Mouse (Mus musculus): Measurements from ENCODE around the gene Ino80e.
"Not testable (repeated sequence)": the region's sequence is repeated elsewhere in the genome, so short reads cannot be mapped to it uniquely, and the experiment has no call there.

The Ino80e gene

DNA sequence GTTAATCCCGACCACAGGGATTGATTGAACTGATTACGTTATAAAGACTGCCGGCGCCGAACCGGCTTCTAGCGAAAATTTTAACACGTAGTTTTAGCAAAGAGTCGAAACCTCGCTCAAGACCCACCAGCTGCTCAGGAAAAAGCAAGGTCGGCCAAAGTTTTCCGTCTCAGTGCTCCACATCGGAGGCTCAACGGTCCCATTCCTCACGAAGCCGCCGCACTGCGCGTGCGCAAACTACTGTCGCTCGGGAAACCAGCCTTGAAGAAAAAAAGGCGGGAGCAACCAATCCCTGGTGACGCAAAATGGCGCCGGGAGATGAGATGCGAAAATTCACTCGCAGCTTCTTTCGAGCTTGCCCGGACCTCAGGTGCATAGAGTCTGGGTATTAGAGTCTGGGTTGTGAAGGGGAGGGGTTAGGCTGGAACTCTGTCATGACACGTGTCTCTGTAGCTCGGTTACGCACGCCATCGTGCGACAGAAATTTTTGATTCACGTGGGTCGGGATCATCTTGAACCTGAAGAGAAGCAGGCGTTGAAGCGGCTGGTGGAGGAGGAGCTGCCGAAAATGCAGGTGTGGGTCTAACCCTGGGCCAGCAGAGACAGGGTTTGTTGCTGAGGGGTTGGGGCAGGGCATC, at the start of gene Ino80e:
Gene Ino80e, minus strand, starts transcription at position 231 of the 638 bp plus-strand sequence.
- peak; percentile 92 to 94 for DNase-seq (ENCODE audit: low spot score in 2 of 2)

GRCm38 (mm10) chr7:126905590-126905989, 43.4 kb upstream of the Ino80e start:
- DNase-seq (ENCODE audit: low spot score in 2 of 2), result no peak

- DNase-seq (ENCODE audit: low spot score in 2 of 2), result not testable (repeated sequence)
These were observed 37.6 kb upstream of the Ino80e start for GRCm38 (mm10) chr7:126899781-126900180.

DNA sequence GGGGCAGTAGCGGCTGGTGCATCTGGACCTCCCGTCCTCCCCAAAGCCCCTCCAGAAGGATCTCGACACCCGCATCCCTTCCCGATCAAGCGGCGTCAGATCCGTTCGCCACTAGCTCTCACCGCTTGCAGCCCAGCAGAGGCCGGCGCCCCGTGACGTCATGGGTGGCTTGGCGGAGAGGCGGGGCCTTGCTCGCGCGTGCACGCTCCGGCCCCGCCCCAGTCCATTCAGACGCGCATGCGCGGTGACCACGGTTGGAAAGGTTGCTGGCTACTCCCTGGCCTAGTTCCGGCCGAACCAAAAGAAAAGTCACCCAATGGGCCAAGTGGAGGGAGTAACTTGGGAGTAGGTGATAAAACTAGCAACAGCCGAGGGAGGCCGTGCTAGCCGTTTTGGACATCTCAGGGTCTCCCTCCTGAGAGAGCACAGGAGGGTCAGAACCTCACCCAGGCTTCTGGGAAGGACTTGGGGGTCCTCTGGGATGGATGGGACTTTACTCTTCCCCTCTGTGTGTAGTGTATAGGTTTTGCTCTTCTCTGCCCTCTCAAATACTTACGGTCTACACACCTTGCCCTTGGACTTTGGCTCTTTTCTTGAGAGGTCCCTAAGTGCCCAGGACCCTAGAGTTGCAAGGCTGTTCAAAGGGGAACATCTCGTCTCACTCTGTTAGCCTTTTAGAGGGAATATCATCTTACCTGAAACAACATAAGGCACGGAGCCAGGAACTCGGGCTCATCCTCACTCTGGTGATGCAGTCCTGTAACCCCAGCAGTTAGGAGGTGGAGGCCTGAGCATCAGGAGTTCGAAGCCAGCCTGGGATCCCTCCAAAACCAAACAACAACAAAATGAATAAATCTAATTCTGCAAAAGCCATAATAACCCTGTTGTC, 36.2 kb upstream of the Ino80e start:
- peak; percentile 91 for DNase-seq (ENCODE audit: low spot score in 2 of 2)

DNA sequence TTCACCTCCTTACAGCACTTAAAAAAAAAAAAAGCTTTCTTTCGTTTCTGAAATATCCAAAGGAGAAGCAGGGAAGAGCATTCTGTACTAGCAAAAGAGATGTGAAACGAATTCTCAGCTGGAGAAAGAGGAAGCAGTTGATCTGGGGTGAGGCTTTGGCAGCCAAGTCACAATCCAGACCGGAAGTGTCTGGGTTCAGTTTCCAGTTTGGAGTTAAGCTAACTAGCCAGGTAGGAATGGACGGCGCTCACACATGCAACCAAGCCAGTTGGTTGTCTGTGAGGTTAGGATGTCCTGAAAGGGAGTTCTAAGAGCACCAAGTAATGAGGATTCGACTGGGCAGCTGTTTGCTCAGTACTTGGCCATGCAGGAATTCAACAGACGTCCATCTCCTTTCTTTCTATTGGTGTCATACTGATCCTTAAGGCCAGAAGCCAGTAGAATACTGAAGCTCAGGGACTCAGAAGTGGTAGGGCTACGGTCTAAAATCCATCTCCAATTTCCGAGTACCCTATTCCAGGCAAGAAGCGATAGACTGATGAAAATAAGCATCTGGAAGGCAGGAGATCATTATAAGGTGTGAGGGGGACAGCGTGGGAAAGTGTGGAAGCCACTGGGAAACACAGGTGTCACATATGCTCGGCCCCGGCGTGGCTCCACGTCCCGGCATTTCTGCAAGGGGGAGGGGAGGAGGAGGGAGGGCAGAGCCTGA, 35.4 kb upstream of the Ino80e start:
- DNase-seq (ENCODE audit: low spot score in 2 of 2), result no peak

GRCm38 (mm10) chr7:126896912-126897311, 34.7 kb upstream of the Ino80e start:
- DNase-seq (ENCODE audit: low spot score in 2 of 2), result no peak

- no peak for DNase-seq (ENCODE audit: low spot score in 2 of 2)
These were observed 26.7 kb upstream of the Ino80e start for GRCm38 (mm10) chr7:126888852-126889251.

- no peak for DNase-seq (ENCODE audit: low spot score in 2 of 2)
These were observed 25.1 kb upstream of the Ino80e start for GRCm38 (mm10) chr7:126887281-126887680.

- DNase-seq (ENCODE audit: low spot score in 2 of 2), result peak; percentile 91 to 98
These were observed 22.3 kb upstream of the Ino80e start, which contains the start of gene Taok2 for GRCm38 (mm10) chr7:126884286-126885164. Gene Taok2, minus strand, starts transcription at chr7:126884703.

DNA sequence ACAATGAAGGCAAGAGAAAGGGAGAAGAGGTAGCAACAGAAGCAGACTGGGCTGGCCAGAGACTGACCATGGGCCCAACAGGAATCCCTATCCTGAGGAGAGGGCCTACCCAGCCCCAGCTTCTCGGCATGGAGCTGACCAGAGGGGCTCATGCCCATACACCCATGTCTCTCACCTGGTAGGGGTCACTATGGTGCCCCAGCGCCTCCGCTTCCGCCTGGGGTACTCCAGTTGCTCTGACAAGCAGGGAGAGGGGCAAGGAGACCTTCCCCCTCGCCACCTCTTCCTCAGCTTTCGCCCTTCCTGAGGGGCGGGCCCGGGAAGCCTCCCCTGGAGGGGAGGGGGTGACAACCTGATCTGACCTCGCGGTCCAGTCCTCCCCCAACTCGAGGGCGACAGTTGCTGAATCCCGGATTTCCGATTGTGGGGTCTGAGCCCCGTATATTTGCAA, 21.6 kb upstream of the Ino80e start:
- no peak for DNase-seq (ENCODE audit: low spot score in 2 of 2)

- no peak for DNase-seq (ENCODE audit: low spot score in 2 of 2)
These were observed 18.9 kb upstream of the Ino80e start for GRCm38 (mm10) chr7:126881040-126881439.

DNA sequence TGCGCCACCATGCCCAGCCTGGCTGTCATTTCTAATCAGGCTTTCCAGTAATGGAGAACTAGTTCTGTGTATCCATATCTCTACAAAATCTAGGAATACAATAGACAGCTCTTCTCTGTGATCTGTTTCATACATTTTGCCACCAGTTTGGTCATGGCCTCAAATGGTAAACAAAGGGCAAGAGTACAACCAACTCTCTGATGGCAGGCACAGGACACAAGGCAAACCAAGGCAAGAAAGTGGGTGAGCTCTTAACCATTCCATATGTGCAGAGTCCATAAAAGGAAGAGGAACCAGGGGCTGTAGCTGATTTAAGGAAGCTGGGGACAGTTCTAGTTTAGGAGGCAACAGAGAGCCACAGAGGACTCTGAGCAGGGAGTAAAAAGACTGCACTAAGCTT, 15.1 kb upstream of the Ino80e start:
- no peak for DNase-seq (ENCODE audit: low spot score in 2 of 2)

DNA sequence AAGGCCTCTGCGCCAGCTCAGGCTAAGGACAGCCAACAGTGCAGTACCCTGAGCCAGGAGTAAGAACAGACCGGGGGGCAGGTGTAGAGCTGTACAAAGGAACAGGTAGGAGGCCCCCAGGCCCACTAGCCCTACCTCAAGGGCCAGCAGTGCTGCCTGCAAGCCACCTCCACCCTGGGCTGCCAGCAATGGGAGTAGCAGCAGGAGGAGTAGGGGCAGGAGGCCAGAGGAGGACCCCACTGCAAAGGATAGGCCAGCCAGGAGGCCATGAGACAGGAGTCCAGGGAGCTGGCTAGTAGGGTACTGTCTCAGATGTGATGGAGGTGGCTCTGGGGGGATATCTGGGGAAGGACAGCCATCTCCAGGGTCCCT, 8.3 kb upstream of the Ino80e start:
- no peak for DNase-seq (ENCODE audit: low spot score in 2 of 2)

DNA sequence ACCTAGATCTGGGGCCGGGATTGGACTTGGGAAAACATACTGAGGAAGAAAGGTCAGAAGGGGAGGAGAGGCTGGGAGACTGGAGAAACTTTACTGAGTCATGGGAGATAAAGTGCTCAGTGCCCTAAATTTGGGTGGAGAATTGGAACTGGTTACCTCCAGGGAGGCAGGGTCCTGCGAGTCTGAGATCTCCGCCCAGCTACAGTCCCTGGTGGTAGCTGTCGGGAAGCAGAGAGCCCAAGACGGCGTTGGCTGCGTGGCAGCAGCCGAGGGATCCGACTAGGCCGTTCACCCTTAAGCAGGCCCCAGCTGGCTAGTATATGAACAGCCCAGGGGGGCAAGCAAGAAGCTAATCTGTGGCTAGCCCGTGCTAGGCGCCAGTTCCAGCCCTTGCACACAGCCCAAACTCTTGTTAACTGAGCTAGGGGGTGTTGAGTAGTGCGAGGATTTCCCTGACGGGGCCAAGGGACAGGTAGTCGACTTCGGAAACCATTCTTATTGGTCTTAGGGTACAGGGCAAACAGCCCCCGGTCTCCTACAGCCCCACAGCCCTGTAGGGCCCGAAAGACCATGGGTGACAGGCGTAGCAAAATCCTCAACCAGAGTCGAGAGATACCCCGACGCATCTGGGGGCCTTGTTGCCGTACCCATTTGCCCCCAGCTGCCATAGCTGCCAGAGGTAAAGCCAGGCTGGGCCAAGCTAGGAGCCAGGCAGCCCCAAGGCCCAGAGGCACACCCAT, 7.8 kb upstream of the Ino80e start:
- no peak for DNase-seq (ENCODE audit: low spot score in 2 of 2)

GRCm38 (mm10) chr7:126868003-126868402, 5.8 kb upstream of the Ino80e start:
- no peak for DNase-seq (ENCODE audit: low spot score in 2 of 2)

- no peak for DNase-seq (ENCODE audit: low spot score in 2 of 2)
These were observed 5.4 kb upstream of the Ino80e start for GRCm38 (mm10) chr7:126867534-126867933.

DNA sequence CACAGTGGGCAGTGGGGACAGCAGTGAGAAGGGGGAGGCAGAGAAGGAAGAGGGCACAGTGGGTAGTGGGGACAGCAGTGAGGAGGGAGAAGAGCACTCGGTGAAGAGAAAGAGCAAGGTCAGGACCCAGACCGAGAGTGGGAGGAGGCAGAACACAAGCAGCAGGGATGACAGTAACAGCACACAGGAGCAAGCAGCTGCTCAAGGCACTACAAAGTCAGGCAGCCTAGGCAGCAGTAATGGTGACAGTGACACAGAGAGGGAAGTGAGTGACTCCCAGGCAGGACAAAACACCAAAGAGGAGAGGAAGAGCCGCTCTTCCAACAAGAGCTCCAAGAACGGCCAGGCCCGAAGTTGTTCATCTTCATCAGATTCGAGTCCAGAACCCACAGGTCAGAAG, 1.6 kb upstream of the Ino80e start:
- no peak for DNase-seq (ENCODE audit: low spot score in 2 of 2)

DNA sequence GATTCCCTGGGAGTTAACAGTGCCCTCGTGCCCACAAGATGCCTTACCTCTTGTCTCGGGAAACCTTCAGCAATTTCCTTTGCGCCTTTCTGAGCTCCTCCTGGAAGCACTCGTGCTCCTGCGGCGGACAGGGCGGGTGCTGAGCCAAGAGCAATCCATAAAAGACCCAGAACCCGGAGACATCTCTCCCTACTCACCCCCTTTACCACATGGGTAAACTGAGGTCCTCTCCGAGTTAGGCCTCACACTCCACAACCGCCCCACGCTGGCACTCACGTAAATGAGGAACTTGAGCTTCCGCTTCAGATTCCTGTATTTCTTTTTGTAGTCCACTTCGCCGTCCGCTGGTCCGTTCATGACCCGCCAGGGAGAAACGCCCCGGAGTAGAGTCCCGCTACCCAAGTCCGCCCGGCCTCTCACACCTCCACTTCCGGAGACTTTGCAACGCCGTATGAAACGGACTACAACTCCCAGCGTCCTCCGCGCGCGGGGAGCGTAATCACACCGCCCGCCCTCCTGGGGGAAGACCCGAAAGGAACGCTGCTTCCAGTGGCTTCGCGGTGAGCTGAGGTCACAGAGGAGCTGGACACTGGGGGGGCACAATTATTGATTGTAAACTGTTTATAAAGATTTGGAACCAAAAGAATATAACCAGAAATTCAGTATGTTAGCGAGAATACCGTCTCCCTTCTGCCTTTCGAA, 597 bp downstream of the Ino80e start, which contains the start of gene Hirip3:
Gene Hirip3, plus strand, starts transcription at position 544 of the 702 bp plus-strand sequence.
- peak; percentile 85 to 91 for DNase-seq (ENCODE audit: low spot score in 2 of 2)

- DNase-seq (ENCODE audit: low spot score in 2 of 2), result no peak
These were observed 1.2 kb downstream of the Ino80e start for GRCm38 (mm10) chr7:126860987-126861386.
